Mouse (Mus musculus) neural tube, postnatal 0 days (tissue): Measurements from ENCODE around the gene Atpaf1. TPM values are rescaled to one million over a fixed set of nuclear protein-coding genes. Genes with fewer than 3 reads are reported as not detected.

ENCODE experiments used
- polyA plus RNA-seq: library from polyadenylated mRNA; unstranded; fragments of >200 nt; fragmentation: Nextera tagmentation; extraction: Ambion mirVana; gene quantifications from 2 replicates; pipeline ENCODE4 v1.2.1, GENCODE M21; 2015

Gene Atpaf1
- 45.7 and 52.1 TPM in 2 replicates for polyA plus RNA-seq

DNA sequence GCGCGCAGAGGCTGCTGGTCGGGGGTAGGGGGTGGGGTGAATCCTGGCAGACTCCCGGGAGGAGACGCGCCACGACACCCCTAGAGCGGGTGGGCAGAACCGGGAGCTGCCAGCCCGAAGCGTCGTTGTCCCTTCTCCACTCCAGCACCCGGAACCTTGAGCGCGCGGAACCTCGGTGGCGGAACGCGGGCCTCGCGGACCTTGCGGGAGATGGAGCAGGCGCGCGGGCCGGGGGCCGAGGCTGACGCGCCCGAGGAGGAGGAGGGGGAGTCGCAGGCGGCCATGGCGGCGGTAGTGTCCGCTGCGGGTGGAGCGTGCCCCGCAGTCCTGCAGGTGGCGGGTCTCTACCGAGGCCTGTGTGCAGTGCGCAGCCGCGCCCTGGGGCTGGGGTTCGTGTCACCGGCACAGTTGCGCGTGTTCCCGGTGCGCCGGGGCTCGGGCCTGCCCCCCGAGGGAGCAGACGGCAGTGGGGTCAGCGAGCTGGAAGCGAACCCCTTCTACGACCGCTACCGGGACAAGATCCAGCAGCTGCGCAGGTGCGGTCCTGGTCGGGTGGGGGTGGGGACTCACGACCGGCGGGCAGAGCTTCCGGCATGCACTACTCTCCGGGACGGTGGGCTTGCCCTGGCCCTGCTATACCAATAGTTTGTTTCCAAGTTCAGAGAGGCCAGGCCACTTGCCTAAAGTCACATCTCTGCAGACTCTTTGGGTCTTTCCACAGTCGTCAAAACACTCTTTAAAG, at the start of gene Atpaf1:
Gene Atpaf1, plus strand, starts transcription at position 44 of the 742 bp plus-strand sequence.

GRCm38 (mm10) chr4:115737551-115738041, 47.0 kb upstream of the Atpaf1 start, which contains the start of gene Efcab14:
Gene Efcab14, plus strand, starts transcription at chr4:115737744.

DNA sequence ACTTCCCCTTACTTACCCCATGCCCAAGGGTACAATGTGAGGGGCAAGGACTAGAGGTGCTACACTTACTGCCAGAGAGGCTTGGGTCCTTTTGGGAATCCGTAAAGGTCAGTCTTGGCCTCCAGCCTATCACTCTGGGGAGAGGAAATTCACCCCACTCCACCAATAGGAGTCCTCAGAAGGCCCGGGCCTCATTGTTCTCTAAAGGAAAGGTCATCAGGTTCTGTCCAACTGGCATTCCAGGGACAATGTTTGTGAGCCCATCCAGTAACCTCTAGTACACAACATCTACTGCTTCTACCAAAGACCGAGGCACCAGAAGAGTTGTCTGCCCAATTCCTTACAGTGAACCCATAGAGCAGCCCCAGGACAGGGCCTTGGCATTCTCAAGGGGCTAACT, 3.7 kb upstream of the Atpaf1 start, which contains the start of gene Tex38:
Gene Tex38, minus strand, starts transcription at position 101 of the 400 bp plus-strand sequence.

GRCm38 (mm10) chr4:115827888-115828571, 43.4 kb downstream of the Atpaf1 start, which contains the start of gene Mob3c:
Gene Mob3c, plus strand, starts transcription at chr4:115828092.

GRCm38 (mm10) chr4:115838696-115839641, 54.4 kb downstream of the Atpaf1 start, which contains the start of gene Mknk1:
Gene Mknk1, plus strand, starts transcription at chr4:115839198.

Other genes with a start within 250 kb of the Atpaf1 start
- gene Cyp4a31, start 221.2 kb upstream of the Atpaf1 start, polyA plus RNA-seq = not detected in 2 replicates
- not detected in 2 replicates for gene Cyp4a32, start 183.8 kb upstream of the Atpaf1 start, polyA plus RNA-seq
- 0.98 and 2.1 TPM in 2 replicates for gene Cyp4b1, start 137.1 kb upstream of the Atpaf1 start, polyA plus RNA-seq
- 20.0 and 20.4 TPM in 2 replicates for gene Efcab14, start 47.1 kb upstream of the Atpaf1 start, polyA plus RNA-seq
- 0.19 and 0.70 TPM in 2 replicates for gene Tex38, start 3.8 kb upstream of the Atpaf1 start, polyA plus RNA-seq
- 4.8 and 7.3 TPM in 2 replicates for gene Mob3c, start 43.3 kb downstream of the Atpaf1 start, polyA plus RNA-seq
- 24.3 and 25.2 TPM in 2 replicates for gene Mknk1, start 54.4 kb downstream of the Atpaf1 start, polyA plus RNA-seq
- gene Kncn, start 99.6 kb downstream of the Atpaf1 start, polyA plus RNA-seq = 0.36 and 0.41 TPM in 2 replicates
- gene 6430628N08Rik, start 105.9 kb downstream of the Atpaf1 start, polyA plus RNA-seq = 0.89 and 1.5 TPM in 2 replicates
- gene Dmbx1, start 155.1 kb downstream of the Atpaf1 start, polyA plus RNA-seq = 0.65 and 0.90 TPM in 2 replicates
- gene Faah, start 233.1 kb downstream of the Atpaf1 start, polyA plus RNA-seq = 20.8 and 23.0 TPM in 2 replicates